Mouse (Mus musculus) embryonic facial prominence, embryonic 13.5 days (tissue): Measurements from ENCODE around the gene Smoc2. TPM values are rescaled to one million over a fixed set of nuclear protein-coding genes. Genes with fewer than 3 reads are reported as not detected.

Experiments used
- ATAC-seq: fragments of 200-750 bp; cut with Nextera tagmentation; 2 replicates; pipeline ENCODE4 v1.8.0; 2017; ENCODE audit warnings: low read depth; ENCODE audit not compliant: insufficient number of reproducible peaks, insufficient read depth, low FRiP score, low TSS enrichment
- H3K27ac ChIP-seq: fragments of 300-500 bp; sonication (generic); 2 replicates; pipeline ENCODE4 v1.5.1; 2015; ENCODE audit warnings: moderate library complexity, mild to moderate bottlenecking, inconsistent platforms
- H3K27me3 ChIP-seq: fragments of 300-500 bp; sonication (generic); 2 replicates; pipeline ENCODE4 v1.6.1; 2015; ENCODE audit warnings: mild to moderate bottlenecking, inconsistent platforms
- H3K36me3 ChIP-seq: fragments of 300-500 bp; sonication (generic); 2 replicates; pipeline ENCODE4 v1.6.1; 2015; ENCODE audit warnings: mild to moderate bottlenecking, inconsistent platforms
- H3K4me1 ChIP-seq: fragments of 300-500 bp; sonication (generic); 2 replicates; pipeline ENCODE4 v1.6.1; 2015; ENCODE audit warnings: inconsistent platforms
- H3K4me2 ChIP-seq: fragments of 300-500 bp; sonication (generic); 2 replicates; pipeline ENCODE4 v1.6.1; 2015; ENCODE audit warnings: moderate library complexity, mild to moderate bottlenecking, inconsistent platforms
- H3K4me3 ChIP-seq: fragments of 300-500 bp; sonication (generic); 2 replicates; pipeline ENCODE4 v1.5.1; 2015; ENCODE audit warnings: mild to moderate bottlenecking, inconsistent platforms
- H3K9ac ChIP-seq: fragments of 300-500 bp; sonication (generic); 2 replicates; pipeline ENCODE4 v1.6.1; 2015; ENCODE audit warnings: mild to moderate bottlenecking, inconsistent platforms
- H3K9me3 ChIP-seq: fragments of 300-500 bp; sonication (generic); 2 replicates; pipeline ENCODE4 v1.6.1; 2016; ENCODE audit warnings: inconsistent platforms
- WGBS: fragments of 180-500 bp; shearing (Covaris S2); methylation state at CpG from one replicate; pipeline ENCODE4 v1.1.7; 2015; ENCODE audit warnings: mixed read lengths; 5-methylcytosine and 5-hydroxymethylcytosine counted together
- polyA plus RNA-seq: library from polyadenylated mRNA; unstranded; fragments of >200 nt; fragmentation: Nextera tagmentation; extraction: Ambion mirVana; gene quantifications from 2 replicates; pipeline ENCODE4 v1.2.1, GENCODE M21; 2015

Gene Smoc2
- polyA plus RNA-seq, 1 experiment from 2014 or later = 122 TPM

DNA sequence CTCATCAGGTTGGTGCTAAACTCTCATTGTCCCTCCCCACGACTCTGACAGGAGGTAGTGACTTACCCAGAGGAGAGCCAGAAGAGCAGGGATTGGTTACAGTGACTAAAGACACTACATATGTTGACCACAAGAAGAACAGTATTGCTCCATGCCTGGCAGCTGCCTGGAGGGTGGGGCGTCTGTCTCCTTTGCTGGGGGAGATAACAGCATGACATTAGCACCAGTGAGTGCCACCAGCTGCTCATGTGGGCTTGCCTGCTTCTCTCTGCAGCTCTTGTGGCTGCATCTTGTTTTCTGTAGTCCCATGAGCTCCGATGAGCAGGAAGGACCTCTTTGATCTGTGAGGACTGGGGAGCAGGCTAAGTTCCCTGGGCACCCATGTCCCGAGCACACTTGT, 29.7 kb upstream of the Smoc2 start:
- Histone ChIP-seq H3K9me3 (no peaks in the 10 kb centered on the region), H3K4me2 (no peak overlapping the region), H3K4me1 (peaks cover 34% of the 10 kb centered on the region), H3K36me3 (no peaks in the 10 kb centered on the region), H3K4me3 (no peak overlapping the region), H3K27me3 (no peaks in the 10 kb centered on the region; the same call in 1 of the 2 replicates), H3K9ac (no peak overlapping the region), H3K27ac (no peak overlapping the region)
- no peak for ATAC-seq
- WGBS = 70% methylated on average over 4 of the region's 4 CpGs

DNA sequence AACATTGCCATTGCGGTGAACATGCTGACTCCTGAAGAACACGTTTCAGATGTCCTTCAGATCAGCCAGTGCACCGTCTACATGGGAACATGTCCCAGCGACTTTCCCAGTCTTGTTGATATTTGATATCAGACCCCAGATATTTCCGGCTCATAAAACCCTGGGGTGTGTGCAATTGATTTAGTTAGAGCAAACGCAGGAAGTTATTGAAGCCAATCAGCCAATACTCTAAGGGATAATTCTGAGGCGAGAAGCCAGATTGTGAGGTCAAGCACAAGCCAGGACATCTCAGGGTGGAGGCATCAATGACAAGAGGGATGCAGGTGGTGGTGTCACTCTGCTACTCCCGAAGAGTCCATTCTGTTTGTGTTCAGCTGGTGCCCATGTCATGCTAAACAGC, 28.9 kb upstream of the Smoc2 start:
- Histone ChIP-seq H3K9me3 (no peaks in the 10 kb centered on the region), H3K4me3 (no peak overlapping the region), H3K4me2 (no peak overlapping the region), H3K27me3 (no peaks in the 10 kb centered on the region; the same call in 1 of the 2 replicates), H3K36me3 (no peaks in the 10 kb centered on the region), H3K27ac (no peak overlapping the region), H3K4me1 (peaks cover 27% of the 10 kb centered on the region), H3K9ac (no peak overlapping the region)
- WGBS = 61% methylated on average over 8 of the region's 8 CpGs
- no peak for ATAC-seq

DNA sequence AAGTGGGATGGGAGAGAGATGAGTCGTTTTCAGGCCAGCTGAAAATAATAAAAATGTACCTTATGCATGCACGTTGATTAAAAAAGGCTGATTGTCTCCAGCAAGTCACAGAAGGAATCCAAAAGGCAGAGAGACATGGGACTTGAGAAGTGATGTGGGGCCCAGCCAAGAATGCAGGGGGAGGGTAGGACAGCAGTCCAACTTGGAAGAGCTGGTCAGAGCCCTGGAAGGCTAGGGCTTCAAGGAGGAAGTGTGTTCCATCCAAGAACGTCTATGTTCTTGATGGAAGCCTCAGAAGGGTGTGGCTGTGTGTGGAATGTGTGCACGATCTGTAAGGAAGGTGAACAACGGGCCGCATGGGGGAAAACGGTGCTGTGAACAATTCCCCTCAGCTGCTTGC, 26.9 kb upstream of the Smoc2 start:
- no peak for ATAC-seq
- Histone ChIP-seq H3K4me3 (no peak overlapping the region), H3K4me1 (peaks cover 27% of the 10 kb centered on the region), H3K9me3 (no peaks in the 10 kb centered on the region), H3K9ac (no peak overlapping the region), H3K36me3 (no peaks in the 10 kb centered on the region), H3K27me3 (no peaks in the 10 kb centered on the region; the same call in 1 of the 2 replicates), H3K4me2 (no peak overlapping the region), H3K27ac (no peak overlapping the region; the same call in 1 of the 2 replicates)
- 55% methylated on average over 7 of the region's 7 CpGs for WGBS

DNA sequence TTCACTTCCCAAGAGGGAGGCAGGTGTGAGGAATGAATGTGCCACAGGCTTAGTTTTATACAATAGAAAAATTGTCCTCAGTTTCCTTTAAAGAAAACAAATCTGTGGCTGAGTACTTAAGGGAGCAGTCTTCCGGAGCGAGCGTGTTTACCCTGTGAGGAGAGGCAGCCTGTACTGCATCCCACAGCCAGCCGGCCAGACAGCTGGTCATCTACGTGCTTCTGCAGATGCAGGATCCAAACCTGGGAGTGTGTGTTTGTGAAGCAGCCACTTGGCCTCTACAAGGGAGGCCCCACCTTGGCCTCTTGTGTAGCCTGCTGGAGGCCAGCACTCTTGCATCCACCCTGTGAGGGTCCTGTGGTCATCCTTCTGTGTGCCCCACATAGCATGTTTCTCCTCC, 24.7 kb upstream of the Smoc2 start:
- Histone ChIP-seq H3K4me1 (peaks cover 27% of the 10 kb centered on the region), H3K4me3 (no peak overlapping the region), H3K27ac (peak overlapping the region; percentile 40; the same call in 1 of the 2 replicates), H3K9ac (no peak overlapping the region), H3K4me2 (no peak overlapping the region), H3K36me3 (no peaks in the 10 kb centered on the region), H3K9me3 (no peaks in the 10 kb centered on the region), H3K27me3 (no peaks in the 10 kb centered on the region; the same call in 1 of the 2 replicates)
- 69% methylated on average over 5 of the region's 5 CpGs for WGBS
- ATAC-seq = no peak

DNA sequence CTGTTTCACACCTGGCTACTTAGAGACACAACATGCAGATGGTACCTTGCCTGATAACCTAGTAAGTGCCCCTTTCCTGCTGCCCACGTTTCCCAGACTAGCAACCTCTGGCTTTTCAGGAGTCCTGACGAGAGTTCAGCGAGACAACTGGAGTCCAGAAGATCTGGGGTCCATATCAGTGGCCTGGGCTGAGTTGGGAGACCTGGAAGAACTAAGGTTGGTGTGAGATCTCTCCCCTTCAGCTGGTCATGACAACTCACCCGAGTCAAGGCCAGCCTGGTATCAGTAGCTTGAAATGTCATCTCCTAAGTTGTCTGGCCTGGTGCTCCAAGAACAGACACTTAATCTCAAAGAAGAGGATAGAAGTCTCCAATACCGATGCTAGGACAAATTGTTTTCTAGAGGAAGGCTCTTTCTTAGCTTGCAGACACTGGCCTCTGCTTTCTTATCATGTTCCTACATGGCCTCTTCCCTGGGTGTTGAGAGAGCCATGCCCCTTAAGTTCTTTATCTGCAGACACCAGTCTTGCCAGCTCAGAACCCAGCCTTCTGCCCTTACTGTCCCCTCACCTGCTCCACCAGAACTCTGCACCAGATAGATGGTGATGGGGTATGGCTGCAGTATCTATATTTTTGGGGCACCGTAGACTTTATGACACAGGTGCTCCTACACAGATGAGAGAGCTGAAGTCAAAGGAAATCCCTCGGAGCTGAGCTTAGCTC, 21.3 kb upstream of the Smoc2 start:
- Histone ChIP-seq H3K4me3 (no peak overlapping the region), H3K27ac (no peak overlapping the region), H3K27me3 (no peaks in the 10 kb centered on the region; the same call in 1 of the 2 replicates), H3K4me2 (no peak overlapping the region), H3K9ac (no peak overlapping the region), H3K9me3 (no peaks in the 10 kb centered on the region), H3K36me3 (no peaks in the 10 kb centered on the region), H3K4me1 (peaks cover 14% of the 10 kb centered on the region)
- 81% methylated on average over 7 of the region's 7 CpGs for WGBS
- ATAC-seq = no peak

DNA sequence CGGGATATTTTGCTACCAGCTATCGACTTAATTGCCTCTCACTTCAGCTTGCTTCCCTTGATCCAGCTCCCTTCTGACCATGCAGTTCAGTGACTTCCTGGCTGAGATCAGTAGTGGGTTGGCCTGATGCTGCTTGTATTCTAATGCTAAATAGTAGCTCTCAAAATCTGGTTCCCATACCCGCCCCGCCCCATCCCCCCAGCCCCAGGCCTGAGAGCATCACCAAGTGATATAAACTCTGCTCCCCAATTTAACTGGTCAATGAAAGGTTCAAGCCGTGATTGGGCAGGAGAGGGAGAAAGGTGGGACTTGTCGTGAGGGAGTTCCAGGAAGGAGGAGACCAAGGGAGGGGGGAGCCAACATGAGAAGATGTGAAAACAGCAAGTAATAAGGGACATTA, 20.4 kb upstream of the Smoc2 start:
- H3K4me2 ChIP-seq = no peak overlapping the region
- 47% methylated on average over 6 of the region's 6 CpGs for WGBS
- H3K9me3 ChIP-seq = no peaks in the 10 kb centered on the region
- H3K36me3 ChIP-seq = no peaks in the 10 kb centered on the region
- H3K27ac ChIP-seq = no peak overlapping the region
- no peak overlapping the region for H3K4me3 ChIP-seq
- H3K4me1 ChIP-seq = peaks cover 16% of the 10 kb centered on the region; the same call in 1 of the 2 replicates
- no peaks in the 10 kb centered on the region; the same call in 1 of the 2 replicates for H3K27me3 ChIP-seq
- no peak for ATAC-seq
- no peak overlapping the region for H3K9ac ChIP-seq

DNA sequence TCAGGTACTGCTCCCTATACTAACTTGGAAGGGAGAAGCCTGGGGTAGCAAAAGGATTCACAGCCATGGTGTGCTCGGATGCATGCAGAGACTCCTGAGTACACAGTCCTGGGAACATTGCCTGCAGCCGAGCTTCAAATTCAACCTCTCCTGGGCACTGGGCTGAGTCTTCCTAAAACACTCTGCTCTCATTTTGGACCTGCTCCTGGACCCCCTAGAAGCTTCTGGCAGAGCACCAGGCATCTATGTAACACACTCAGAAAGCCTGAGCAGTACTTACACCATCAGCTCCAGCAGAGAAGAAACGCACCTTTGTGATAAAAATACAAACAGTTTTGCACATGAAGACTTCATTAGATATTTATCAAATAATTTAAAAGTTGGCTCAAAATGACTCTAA, 18.3 kb upstream of the Smoc2 start:
- ATAC-seq = no peak
- no peak overlapping the region for H3K4me3 ChIP-seq
- H3K36me3 ChIP-seq = no peaks in the 10 kb centered on the region
- no peak overlapping the region for H3K27ac ChIP-seq
- 0 out of 2 replicates have a peak, but pooled peaks cover 15% of the 10 kb centered on the region for H3K4me1 ChIP-seq
- 72% methylated on average over 3 of the region's 3 CpGs for WGBS
- no peak overlapping the region for H3K9ac ChIP-seq
- no peaks in the 10 kb centered on the region for H3K27me3 ChIP-seq
- no peaks in the 10 kb centered on the region for H3K9me3 ChIP-seq
- H3K4me2 ChIP-seq = no peak overlapping the region

DNA sequence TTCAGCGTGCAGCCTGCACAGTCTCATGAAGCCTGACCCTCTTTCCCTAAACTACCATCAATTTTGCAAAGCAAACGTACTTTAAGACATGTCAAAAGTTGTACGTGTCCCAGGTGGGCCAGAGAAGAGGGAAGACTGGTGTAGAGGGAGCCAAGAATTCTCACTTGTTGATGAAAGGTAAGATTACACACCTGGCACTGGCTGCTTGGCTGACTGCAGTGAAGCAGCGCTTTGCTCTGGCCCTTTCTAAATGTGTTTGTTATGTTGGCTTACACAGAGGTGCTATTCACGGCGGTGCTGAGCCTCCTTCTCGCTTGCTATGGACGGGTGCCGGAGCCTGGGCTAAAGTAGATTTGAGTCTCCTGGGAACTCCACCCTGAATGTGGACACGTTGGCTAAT, 17.1 kb upstream of the Smoc2 start:
- no peaks in the 10 kb centered on the region for H3K9me3 ChIP-seq
- no peak overlapping the region for H3K9ac ChIP-seq
- no peak overlapping the region for H3K4me2 ChIP-seq
- no peak overlapping the region for H3K4me3 ChIP-seq
- H3K36me3 ChIP-seq = no peaks in the 10 kb centered on the region
- ATAC-seq = no peak; the same call in 1 of the 2 replicates
- H3K4me1 ChIP-seq = 0 out of 2 replicates have a peak, but pooled peaks cover 15% of the 10 kb centered on the region
- H3K27me3 ChIP-seq = no peaks in the 10 kb centered on the region
- 76% methylated on average over 10 of the region's 10 CpGs for WGBS
- 0 out of 2 replicates have a peak overlapping the region, but pooled peaks have one; percentile 11 for H3K27ac ChIP-seq

DNA sequence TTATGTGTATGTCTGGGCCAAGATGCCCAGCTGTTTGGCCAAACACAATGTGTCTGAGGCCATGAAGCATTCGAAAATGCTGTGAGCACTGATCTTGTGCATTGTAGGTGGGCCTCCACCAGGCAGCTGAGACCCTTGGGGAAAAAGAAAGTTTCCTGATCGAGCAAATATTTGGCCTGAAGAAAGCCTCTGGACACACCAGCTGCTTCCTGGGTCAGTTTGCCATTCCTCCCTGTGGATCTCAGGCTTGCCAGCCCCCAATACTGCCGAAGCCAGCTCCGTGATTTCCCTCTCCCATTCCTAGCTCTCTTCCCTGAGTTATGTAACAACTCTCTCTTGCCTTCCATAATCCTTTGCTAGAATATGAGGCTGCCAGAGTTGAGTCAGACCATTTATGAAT, 11.3 kb upstream of the Smoc2 start:
- H3K27me3 ChIP-seq = no peaks in the 10 kb centered on the region
- ATAC-seq = no peak
- H3K36me3 ChIP-seq = no peaks in the 10 kb centered on the region
- no peak overlapping the region for H3K9ac ChIP-seq
- no peak overlapping the region for H3K4me2 ChIP-seq
- H3K4me1 ChIP-seq = peaks cover 25% of the 10 kb centered on the region
- H3K9me3 ChIP-seq = no peaks in the 10 kb centered on the region
- no peak overlapping the region for H3K4me3 ChIP-seq
- H3K27ac ChIP-seq = no peak overlapping the region
- WGBS = 73% methylated on average over 4 of the region's 4 CpGs

DNA sequence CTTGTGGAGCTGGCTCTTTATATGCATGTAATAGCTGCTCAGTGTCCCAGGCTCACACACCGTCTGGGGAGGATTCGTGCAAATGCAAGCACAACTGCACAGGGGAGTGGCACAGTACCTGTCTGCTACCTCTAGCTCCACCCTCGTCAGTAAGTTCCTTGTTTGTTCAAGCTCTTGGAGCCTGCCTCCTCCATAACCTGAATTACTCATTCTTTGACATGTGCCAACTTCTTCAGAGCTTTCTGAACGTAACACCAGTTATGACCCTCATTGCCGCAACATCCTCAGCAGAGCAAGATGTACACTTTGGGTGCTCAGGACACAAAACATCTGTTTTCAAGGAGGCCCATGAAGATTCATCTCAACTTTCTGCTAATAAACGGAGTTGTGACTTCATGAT, 5.9 kb upstream of the Smoc2 start:
- Histone ChIP-seq H3K4me1 (peaks cover 4% of the 10 kb centered on the region; the same call in 1 of the 2 replicates), H3K9me3 (no peaks in the 10 kb centered on the region), H3K9ac (no peak overlapping the region), H3K27me3 (peaks cover 22% of the 10 kb centered on the region), H3K4me3 (no peak overlapping the region), H3K36me3 (no peaks in the 10 kb centered on the region), H3K4me2 (no peak overlapping the region), H3K27ac (no peak overlapping the region)
- ATAC-seq = no peak
- 77% methylated on average over 6 of the region's 6 CpGs for WGBS

DNA sequence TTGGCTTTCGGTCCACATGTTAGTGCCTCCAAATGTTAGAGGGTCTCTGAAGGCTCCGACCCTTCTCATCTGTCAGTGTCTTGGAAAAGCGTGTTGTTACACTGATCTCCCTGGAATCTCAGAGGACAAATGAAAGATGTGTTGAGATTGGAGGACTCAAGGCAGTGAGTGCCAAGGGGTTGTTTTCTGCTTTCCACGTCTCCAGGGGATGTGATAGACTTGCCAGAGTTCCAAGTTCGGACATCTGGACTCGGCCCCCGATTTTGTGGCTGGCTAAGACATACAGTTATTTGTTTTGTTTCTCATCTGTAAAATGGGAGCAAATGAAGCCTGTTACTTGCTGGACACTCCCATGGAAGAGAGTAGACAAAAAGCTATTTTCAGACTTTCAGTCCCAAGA, 2.0 kb upstream of the Smoc2 start:
- no peak for ATAC-seq
- Histone ChIP-seq H3K9me3 (no peaks in the 10 kb centered on the region), H3K27me3 (peaks cover 60% of the 10 kb centered on the region)

DNA sequence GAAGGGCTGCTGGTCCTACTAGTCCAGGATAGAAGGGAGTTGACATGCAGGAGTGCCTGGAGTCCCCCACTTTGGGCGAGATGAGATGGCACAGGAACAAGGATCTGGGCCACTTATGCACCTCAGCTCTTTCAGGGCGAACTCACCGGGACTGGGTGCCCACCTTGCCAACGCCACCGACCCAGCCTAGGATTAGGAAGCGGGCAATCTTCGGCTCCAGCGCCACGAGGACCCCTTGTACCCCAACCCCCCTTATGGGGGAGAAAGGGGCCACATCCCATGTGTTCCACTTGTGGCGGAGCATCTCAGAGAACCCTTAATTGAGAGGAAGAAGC, 627 bp downstream of the Smoc2 start:
- under 1% methylated on average over 10 of the region's 10 CpGs for WGBS
- H3K9me3 ChIP-seq = no peaks in the 10 kb centered on the region
- ATAC-seq = no peak
- peaks cover 29% of the 10 kb centered on the region for H3K4me1 ChIP-seq
- peak overlapping the region; percentile 77 for H3K9ac ChIP-seq
- H3K4me3 ChIP-seq = peak overlapping the region; percentile 66
- peaks cover 70% of the 10 kb centered on the region for H3K27me3 ChIP-seq
- H3K27ac ChIP-seq = no peak overlapping the region
- no peaks in the 10 kb centered on the region for H3K36me3 ChIP-seq
- peak overlapping the region; percentile 97 for H3K4me2 ChIP-seq

More for the DNA sequence above, 2.0 kb upstream of the Smoc2 start:
- Histone ChIP-seq H3K36me3 (no peaks in the 10 kb centered on the region), H3K4me3 (no peak overlapping the region), H3K27ac (no peak overlapping the region), H3K9ac (no peak overlapping the region), H3K4me2 (no peak overlapping the region), H3K4me1 (peaks cover 32% of the 10 kb centered on the region)
- WGBS = 84% methylated on average over 7 of the region's 7 CpGs
